Mouse (Mus musculus) adipocyte (in vitro differentiated cells): Measurements from ENCODE around the gene Ccdc77.
A peak's percentile ranks its signal among the peaks of the same experiment; 100 is the strongest.

Experiments
- DNase-seq: peaks from one replicate; pipeline ENCODE4 v3.0.0-alpha.2; 2016; ENCODE audit warnings: low spot score

Ccdc77 gene

DNA sequence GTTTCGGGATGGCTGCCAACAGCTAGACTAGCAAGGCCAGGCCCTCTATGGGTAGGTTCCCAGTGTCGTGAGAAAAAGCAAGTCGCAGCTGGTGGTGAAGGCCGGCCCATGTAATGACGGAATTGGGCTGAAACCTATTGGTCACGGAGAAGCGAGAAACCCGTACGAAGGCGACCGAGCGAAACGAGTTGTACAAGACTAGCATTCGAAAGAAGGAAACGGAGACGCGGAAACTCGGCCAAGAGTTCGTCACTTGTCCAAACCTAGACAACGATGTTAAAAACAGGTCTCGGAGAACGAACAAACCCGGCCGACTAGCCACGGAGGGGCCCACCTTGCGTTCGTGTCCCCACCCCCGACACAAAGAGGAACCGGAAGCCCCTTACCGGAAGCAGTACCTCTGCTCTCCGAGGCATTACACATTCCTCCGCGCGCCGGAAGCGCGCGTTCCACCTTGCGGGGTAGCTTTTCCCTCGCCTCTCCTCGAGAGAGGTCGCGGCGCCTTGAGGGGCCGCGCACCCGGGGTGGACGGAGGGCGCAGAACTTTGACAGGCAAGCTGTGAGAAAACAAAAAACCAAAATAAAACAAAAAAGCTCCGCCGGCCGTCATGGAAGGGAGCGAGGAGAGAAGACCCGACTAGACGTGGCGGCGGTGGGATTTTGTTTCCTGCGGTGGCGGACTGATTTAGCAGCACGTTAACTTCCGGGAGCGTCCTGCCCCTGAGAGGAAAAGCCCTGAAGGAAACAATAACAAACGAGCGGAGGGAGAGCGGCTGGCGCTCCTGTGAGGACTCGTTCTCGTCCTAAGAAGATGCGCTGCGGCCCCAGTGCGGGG, at the start of gene Ccdc77, which contains the start of gene Kdm5a:
Gene Ccdc77 (minus strand): TSS at position 687 of the 835 bp plus-strand sequence.
Gene Kdm5a (plus strand): TSS at position 437 of the 835 bp plus-strand sequence.
- DNase-seq = peak; percentile 100

DNA sequence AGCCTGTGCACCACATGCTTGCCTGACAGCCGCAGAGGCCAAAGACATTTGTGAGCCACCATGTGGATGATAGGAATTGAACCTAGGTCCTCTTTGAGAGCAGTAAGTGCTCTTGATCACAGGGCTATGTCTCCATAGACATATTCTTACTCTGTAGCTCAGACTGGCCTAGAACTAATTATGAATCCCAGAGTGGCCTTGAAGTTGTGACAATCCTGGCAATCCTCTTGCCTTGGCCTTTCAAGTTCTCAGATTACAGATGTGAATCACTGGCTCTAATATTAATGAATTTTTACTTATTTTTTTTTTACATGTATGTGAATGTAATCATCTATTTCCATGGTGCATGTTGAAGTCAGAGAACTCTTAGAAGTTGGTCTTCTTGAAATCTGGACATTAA, 39.8 kb upstream of the Ccdc77 start:
- DNase-seq = no peak

DNA sequence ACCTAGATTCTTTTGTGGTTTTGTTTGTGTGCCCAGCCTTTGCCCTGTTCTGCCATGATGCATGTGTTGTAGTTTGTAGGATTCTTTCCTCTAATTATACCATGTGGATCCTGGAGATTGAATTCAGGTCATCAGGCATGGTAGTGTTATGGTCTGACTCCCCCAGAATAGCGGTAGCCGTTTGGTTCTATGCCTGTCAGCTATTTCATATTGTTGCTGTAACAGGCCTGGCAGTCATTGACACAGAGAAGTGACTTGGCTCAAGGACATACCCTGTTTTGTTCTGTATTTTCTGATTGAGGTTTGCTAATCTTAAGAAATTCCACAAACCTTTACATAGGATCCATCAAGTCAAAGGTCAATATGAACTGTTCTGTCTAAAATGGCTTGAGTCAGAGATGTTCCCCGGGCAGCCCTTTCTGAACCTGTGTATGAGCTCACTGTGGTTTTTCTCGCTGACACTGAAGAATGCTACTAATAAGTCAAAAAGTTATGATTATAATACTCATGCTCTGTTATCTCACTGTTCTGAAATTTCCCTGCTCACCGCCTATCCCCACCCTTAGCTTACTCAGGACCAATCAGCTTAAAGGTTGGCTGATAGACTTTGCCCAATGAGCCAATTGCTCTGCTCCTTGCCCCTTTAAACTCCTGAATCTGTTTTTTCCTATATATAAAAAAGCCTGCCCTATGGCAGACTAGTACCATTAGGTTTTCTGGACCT, 31.6 kb upstream of the Ccdc77 start:
- DNase-seq = peak; percentile 14

DNA sequence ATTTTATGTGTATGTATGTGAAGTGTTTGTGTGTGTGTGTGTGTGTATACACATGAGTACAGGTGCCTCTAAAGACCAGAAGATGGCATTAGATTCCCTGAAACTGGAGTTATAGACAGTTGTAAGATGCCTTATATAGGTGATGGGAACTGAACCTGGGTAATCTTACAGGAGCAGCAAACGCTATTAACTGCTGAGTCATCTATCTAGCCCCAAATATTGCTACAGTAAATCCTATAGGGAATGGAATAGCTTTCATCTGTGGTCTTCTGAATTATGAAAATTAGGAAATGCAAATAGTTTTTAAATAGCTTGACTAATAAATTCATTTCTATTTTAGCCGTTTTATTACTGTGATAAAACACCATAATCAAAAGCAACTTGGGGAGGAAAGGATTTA, 28.6 kb upstream of the Ccdc77 start:
- DNase-seq = no peak

DNA sequence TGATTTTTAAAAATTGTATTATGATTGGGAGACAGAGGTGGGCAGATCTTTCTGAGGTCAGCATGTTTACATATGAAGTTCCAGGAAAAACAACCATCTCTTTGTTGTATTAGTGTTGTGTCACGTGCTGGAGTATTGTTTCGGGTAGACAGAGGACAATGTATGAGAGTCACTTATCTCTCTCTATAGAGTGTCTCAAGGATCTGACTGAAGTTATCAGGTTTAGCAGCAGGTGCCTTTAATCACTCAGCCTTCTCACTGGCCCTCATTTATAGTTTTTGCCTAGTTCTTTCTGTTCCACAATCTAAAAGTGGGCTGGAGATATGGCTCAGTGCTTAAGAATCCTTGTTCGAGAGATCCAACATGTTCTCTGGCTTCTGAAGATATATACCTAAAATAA, 25.9 kb upstream of the Ccdc77 start:
- DNase-seq = no peak

DNA sequence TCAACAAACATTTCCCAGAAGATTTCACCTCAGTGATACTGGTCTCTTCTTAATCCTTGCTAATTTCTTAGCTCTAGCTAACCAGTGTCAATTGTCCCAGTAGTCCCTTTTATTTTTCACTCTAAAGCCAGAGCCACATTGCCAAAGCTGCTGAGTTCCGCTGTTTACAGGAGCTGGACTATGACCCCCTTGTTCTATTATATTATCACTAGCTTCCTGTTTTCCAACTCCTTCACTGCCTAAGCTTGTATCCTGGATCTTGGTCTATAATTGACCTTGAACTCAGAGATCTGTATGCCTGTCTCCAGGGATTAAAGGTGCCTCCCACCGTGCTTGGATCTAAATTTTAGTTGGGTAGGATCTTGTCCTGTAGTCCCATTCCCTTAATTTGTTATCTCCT, 12.6 kb upstream of the Ccdc77 start:
- no peak for DNase-seq

DNA sequence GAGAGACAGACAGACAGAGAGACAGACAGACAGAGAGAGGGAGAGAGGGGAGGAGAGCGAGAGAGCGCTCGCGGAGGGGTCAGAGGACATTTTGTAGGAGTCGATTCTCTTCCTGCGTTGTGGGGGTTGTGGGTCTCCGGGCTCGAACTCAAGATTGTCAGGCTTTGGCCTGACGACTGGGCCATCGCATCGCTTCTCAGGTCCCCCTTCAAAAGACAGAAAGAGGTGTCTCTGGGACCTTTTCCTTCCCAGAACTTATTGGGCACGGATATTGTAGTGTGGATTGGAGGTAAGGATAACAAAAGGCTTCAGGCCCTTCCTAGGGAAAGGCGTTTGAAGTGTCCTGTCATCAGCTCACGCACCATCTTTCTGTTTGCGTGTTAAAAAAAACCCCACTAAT, 877 bp upstream of the Ccdc77 start:
- peak; percentile 56 for DNase-seq

DNA sequence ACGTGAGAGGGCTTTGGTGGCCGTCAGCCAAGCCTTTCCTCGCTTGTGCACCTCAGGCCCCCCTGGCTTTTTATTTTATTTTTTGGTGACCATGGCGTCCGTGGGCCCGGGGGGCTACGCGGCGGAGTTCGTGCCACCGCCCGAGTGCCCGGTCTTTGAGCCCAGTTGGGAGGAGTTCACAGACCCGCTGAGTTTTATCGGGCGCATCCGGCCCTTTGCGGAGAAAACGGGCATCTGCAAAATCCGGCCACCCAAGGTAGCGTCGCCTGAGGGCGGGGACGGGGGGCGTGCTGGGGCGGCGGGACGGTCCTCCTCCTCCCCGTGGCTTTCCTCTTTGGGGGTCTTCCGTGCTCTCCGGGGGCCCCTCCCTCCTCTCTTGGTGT, 340 bp upstream of the Ccdc77 start:
- DNase-seq = no peak

DNA sequence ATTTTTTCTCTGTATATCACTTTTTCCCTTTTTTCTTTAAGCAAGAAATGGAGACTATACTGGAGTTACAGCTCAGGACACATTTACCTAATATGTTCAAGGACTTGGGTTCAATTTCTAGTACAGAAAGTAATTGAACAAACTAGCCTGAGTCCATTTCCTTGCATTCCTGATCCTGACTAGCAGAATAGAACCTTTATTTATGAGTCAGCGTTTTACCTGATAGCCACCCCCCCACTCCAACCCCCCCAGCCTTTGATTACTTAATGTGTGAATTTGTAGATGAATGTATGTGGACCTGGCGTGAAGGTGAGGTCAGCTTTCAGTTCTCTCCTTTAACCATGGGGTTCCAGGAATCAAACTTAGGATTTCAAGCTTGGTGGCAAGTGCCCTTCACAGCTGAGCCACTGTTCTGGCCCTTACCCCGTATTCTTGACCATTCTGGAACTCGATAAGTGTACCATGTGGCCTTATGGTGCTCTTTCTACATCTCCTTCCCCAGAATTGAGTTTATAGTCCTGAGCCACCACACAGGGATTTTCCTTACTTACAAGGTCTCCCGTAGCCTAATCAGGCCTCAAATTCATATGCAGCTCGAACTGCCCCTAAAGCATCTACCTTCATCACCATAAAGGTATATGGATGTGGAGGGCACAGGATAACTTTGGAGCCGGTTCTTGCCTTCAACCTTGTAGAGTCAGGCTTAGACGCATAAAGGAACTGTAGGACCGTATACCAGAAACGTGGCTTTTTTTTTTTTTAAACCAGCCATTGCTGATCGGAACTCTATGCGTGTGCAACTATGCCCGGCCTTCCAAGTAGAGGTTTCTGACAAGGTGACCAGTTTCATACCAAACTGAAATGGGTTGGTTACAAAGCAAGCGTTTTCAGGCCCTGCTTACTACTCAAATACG, 1.1 kb downstream of the Ccdc77 start:
- no peak for DNase-seq

DNA sequence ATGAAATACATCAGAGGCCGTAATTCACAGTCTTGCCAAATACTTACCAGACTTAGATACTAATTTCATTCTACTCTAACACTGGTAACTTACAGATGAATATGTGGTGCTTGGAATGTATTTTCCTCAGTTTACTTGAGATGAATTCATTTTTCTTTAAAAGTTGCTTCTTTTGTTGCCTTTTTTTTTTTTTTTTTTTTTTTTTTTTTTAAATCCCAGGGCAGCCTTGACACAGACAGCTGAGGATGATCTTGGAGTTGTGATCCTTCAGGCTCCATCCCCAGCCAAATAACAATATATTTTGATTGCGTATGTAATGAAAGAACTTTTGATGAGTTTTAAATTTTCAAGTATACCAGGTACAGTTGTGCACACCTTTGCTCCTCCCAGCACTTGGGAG, 2.0 kb downstream of the Ccdc77 start:
- no peak for DNase-seq

DNA sequence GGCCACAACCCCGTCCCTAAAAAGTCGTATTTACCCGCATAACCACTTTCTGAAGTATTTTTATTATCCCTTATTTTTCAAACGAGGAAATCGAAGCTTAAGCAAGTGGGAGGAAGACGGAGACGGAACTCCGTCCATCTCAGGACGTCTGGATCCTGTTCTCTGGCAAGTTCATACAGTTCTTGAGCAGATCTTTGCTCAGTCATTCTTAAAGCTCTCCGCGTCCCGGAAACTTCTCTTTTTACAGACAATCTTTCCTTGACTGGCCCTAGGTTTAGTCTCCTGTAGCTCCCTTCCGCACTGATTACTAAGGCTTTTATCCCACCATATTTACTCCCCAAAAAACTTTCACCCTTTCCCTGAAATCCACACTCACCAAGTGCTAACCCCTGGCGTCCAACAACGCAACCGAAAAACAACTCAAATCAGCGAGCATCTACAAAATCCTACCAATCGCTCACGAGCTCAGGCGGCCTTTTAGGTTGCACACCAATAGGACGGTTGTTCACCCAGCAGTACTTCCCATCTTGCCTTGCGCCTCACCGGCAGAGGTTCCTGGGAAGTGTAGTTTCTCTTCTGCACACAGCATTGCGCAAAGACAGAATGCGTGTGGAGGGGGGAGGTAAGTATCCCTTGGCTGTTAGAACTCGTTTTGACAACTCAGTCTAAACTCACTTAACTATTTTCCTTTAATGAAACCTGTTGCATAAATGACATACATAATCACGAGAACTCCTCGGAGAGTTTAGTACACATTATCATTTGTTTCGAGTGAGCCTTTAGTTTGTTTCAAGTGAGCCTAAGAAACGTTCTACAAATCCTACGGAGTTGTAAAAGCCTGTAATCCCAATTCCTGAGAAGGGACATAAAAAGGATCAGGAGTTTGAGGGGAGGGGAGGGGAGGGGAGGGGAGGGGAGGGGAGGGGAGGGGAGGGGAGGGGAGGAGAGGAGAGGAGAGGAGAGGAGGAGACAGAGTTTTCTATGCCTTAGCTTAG, 6.9 kb downstream of the Ccdc77 start:
- DNase-seq = peak; percentile 98

DNA sequence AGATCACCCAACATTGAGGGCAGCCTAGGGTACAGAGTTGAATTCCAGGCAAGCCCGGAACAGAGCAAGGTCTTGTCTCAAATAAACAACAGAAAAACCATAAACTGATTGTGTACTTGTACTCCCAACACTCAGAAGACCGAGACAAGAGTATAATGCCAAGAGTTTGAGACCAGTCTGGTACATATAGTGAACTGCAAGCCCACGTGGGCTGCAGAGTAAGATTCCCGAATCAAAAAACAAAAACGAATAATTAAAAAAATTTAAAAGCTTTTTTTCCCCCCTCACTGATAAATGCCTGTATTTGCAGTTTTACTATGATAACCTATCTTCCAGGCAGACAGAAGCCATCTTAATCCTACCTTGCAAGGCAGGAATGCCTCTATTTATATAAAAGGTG, 7.7 kb downstream of the Ccdc77 start:
- no peak for DNase-seq

DNA sequence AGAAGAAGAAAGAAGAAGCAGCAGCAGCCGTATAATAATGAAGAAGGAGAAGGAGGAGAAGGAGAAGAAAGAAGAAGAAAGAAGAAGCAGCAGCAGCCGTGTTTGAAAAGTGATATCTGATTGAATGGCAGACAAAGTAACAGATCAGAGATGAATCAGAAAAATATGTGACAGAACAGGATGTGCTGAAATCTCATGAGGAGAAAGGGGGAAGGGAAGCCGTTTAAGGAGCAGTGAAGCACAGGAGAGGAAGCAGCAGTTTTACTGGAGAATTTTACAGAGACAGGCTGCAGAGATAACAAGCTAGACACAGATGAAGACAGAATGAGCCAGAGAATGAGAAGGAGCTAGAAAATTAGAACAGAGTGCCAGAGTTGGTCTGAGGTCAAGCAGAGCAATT, 15.2 kb downstream of the Ccdc77 start:
- no peak for DNase-seq

DNA sequence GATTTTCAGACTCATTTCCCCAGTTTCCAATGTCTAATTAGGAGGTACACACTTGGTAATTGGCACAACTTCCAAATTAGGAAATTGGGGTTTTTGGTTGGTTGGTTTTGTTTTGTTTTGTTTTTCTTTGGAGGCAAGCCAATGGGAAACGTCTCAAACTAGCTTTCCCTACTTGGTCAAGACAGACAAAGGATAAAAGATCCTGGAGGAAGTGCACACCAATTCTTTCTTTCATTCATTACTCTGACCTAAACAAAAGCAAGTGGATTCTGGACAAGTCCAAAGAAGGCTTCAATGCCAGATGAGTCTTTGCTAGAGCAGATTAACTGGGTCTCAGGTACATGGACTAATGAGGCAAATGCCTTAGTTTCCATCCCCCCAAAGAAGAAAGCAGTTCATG, 20.2 kb downstream of the Ccdc77 start:
- no peak for DNase-seq

DNA sequence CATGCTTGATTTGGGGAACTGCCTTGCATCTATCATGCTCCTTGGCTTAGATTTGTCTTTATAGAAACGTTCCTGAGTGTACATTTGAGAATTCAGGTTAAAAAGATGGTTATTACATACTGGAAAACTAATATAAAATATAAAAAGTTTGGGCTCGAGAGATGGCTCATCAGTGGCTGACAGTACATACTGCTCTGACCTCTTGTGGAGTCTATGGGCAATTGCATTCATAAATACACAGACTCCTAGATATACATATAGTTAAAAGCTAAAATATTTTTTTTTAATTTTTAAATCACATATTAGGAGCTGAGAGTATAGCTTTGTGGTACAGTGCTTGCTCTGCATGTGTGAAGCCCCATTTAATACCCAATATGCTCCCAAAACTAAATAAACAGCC, 31.8 kb downstream of the Ccdc77 start:
- DNase-seq = no peak

DNA sequence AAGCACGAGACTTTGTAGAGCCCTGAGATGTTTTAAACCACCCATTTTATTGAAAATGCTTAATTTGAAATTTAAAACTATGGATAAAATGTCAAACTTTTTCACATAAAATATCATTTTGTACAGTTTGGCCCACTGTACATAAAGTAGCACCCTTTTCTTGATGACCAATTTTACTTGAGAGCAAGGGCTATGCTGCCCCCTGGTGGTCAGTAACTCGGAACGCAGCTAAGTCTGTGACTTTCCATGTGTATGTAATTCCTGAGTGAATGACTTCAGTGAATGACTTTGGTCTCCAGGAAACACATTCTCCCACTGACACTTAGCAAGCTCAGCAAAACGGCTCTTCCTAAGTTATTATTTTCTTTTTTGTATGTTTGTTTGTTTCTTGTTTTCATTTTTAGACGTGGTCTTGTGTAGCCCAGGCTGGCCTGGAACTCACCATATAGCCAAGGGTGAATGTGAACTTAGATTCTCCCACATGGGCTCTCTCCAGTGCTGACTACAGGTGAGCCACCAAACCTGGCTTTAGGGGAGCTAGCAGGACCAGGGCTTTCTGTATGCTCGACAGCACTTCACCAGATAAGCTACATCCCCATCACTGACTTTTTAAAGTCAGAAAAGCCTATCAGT, 39.8 kb downstream of the Ccdc77 start:
- DNase-seq = peak; percentile 83

DNA sequence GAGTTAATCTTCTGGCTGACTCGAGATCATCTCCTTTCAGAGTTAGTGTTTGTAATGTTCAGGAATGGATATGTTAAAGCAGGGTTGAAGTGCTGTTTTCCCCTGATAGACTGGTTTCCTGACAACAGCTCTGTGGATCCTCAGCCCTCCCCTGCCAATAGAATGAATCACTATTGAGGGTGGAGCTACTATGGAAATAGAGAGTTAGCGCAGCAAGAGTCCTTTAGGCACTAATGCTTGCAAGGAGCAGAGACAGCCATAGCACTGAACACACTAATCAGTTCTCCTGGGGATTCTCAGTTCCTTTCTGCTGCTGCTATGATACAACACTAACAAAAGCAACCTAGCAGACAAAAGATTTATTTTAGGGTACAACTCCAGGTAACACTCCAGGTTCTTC, 43.8 kb downstream of the Ccdc77 start:
- no peak for DNase-seq

DNA sequence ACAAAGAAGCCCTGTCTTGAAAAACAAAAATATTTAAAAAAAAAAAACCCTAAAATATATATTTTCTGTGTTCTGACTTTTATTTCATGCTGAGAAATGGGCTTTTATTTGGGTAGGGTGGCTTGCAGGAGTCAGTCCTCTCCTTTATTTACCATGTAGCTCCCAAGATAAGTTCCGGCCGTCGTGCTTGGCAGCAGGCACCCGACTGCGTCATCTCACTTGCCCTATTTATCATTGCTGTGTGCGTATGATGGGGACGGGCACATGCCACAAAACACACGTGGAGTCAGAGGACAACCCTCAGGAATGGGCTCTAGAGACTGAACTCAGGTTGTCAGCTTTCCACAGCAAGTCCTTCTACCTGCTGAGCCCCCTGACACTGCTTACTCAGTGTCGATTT, 45.0 kb downstream of the Ccdc77 start:
- DNase-seq = no peak

DNA sequence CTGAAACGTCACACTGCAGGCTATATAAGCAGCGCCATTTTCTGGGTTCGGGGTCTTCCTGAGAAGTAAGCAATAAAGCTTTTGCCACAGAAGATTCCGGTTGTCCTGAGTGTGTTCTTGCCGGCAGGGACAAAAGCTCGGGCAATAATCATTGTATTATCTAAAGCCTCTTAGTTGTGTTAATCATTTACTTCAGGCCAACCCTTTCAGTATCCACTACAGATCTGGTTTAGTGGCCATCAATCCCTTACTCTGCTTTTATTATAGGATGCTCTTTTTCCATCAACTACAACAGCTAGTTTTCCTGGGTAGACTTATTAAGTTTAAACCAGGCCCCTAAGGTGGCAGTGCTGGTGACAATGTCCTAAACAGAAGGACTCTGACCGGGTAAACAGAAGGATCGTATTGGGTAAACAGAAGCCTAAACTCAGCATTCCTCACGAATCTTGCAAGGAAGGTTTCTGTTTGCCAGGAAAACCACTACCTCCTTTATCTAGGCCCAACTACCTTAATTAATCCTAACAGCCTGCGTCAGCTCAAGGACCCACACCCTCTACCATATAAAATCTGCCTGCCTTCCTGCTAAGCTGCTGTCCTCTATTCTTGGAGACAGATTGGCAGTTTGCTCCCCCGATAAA, 45.8 kb downstream of the Ccdc77 start:
- no peak for DNase-seq

DNA sequence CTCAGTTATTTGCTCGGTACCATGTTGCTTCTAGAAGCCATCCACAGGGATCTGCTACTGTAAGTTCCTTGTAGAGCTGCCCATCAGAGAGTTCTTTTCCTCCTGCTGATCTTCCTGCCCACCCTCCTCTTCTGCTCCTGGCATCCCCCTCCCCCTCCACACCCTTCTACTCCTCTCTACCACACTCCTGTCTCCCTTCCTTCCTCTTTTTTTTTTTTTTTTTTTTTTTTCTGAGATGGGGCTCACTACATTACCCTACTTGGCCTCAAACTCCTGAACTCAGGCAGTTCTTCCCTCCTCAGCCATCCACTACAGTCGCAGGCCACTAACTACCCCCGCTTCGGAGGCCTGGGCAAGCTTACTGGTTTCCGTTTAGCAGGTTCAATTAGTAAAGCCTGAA, 51.7 kb downstream of the Ccdc77 start:
- DNase-seq = no peak
